Mouse (Mus musculus): ENCODE results near the gene Knstrn. TPM values are rescaled to one million over a fixed set of nuclear protein-coding genes. Genes with fewer than 3 reads are reported as not detected.

Knstrn gene
- polyA plus RNA-seq, 1 experiment, result 1.0 TPM

- H3K4me3 ChIP-seq (replicated peaks; ENCODE audit: extremely low read depth, low read depth, low read length), result peak overlapping the region; percentile 95
- WGBS, result under 1% methylated on average over 95 of the region's 106 CpGs
- TF ChIP-seq CTCF (IDR thresholded peaks at IDR 0.05; ENCODE audit: insufficient read depth, low read length), result no peak
- no peak for TF ChIP-seq POLR2A (IDR thresholded peaks at IDR 0.05; ENCODE audit: borderline replicate concordance, extremely low read depth, low read depth, low read length)
- DNase-seq, result peak; percentile 61
- H3K4me1 ChIP-seq (ENCODE audit: control insufficient read depth, insufficient read depth, low read length), result peaks cover 19% of the 10 kb centered on the region
Observed at GRCm38 (mm10) chr2:118902051-118903025, 88.5 kb downstream of the Knstrn start.

- no peak for DNase-seq
- Histone ChIP-seq H3K4me3 (replicated peaks; ENCODE audit: extremely low read depth, low read depth, low read length) (no peak overlapping the region), H3K4me1 (ENCODE audit: control insufficient read depth, insufficient read depth, low read length) (peaks cover 19% of the 10 kb centered on the region)
- 21% methylated on average over 10 of the region's 10 CpGs for WGBS
- TF ChIP-seq POLR2A (IDR thresholded peaks at IDR 0.05; ENCODE audit: borderline replicate concordance, extremely low read depth, low read depth, low read length) (no peak), CTCF (IDR thresholded peaks at IDR 0.05; ENCODE audit: insufficient read depth, low read length) (no peak)
Observed at GRCm38 (mm10) chr2:118903333-118903741, 89.5 kb downstream of the Knstrn start.

Other genes starting within 250 kb of the Knstrn start
- 1.0 and 2.7 TPM in 2 replicates for gene Bub1b, start 215.8 kb upstream of the Knstrn start, polyA plus RNA-seq (2012; rRNA removed)
- 8.2 and 11.8 TPM in 2 replicates for gene Pak6, start 150.7 kb upstream of the Knstrn start, polyA plus RNA-seq (2012; rRNA removed)
- 5.0 and 5.4 TPM in 2 replicates for gene Ankrd63, start 110.0 kb upstream of the Knstrn start, polyA plus RNA-seq (2012; rRNA removed)
- 11.8 and 15.2 TPM in 2 replicates for gene Plcb2, start 85.6 kb upstream of the Knstrn start, polyA plus RNA-seq (2012; rRNA removed)
- gene Inafm2, start 68.2 kb upstream of the Knstrn start, polyA plus RNA-seq (2012; rRNA removed), result 18.1 and 23.5 TPM in 2 replicates
- gene Ccdc9b, start 51.3 kb upstream of the Knstrn start, polyA plus RNA-seq (2012; rRNA removed), result 20.8 and 27.6 TPM in 2 replicates
- gene Phgr1, start 41.2 kb upstream of the Knstrn start, polyA plus RNA-seq (2012; rRNA removed), result 2.2 and 70.4 TPM in 2 replicates
- 5.8 and 9.2 TPM in 2 replicates for gene Disp2, start 34.3 kb upstream of the Knstrn start, polyA plus RNA-seq (2012; rRNA removed)
- gene Ivd, start 48.0 kb downstream of the Knstrn start, polyA plus RNA-seq (2012; rRNA removed), result 56.4 and 77.5 TPM in 2 replicates
- gene Bahd1, start 86.4 kb downstream of the Knstrn start, polyA plus RNA-seq (2012; rRNA removed), result 18.7 and 21.0 TPM in 2 replicates
- gene Chst14, start 112.5 kb downstream of the Knstrn start, polyA plus RNA-seq (2012; rRNA removed), result 22.3 and 28.4 TPM in 2 replicates
- gene Ccdc32, start 215.4 kb downstream of the Knstrn start, polyA plus RNA-seq (2012; rRNA removed), result 5.8 and 7.5 TPM in 2 replicates
- 3.2 and 3.5 TPM in 2 replicates for gene Rpusd2, start 220.8 kb downstream of the Knstrn start, polyA plus RNA-seq (2012; rRNA removed)
- gene Knl1, start 233.1 kb downstream of the Knstrn start, polyA plus RNA-seq (2012; rRNA removed), result 0.03 and 0.12 TPM in 2 replicates